Mouse (Mus musculus) cerebellum, adult 9-11 months (tissue): ENCODE results near the gene Hepacam2.
A peak's percentile ranks its signal among the peaks of the same experiment; 100 is the strongest.
"Not testable (repeated sequence)": the region's sequence is repeated elsewhere in the genome, so short reads cannot be mapped to it uniquely, and the experiment has no call there.

Experiments used
- DNase-seq: peaks from one replicate; pipeline ENCODE4 v3.0.0; 2022

Hepacam2 gene

DNA sequence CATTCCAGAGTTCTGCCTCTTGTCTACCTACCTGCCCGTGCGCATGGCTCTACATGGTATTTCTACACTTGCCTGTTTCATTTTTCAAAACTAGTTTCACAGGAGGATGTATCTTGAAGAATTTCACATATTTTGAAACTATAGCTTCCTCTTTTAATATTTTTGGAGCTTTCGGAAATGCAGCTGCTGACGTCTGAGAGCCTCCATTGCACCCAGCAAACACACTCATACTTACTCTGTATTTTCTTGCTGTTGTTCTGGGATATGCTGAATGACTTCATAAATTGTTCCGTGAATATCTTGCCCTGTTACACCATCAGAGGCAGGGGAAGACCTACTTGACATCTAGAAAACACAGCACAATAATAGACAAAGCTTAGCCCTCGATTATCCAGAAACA, 35.1 kb downstream of the Hepacam2 start:
- no peak for DNase-seq

DNA sequence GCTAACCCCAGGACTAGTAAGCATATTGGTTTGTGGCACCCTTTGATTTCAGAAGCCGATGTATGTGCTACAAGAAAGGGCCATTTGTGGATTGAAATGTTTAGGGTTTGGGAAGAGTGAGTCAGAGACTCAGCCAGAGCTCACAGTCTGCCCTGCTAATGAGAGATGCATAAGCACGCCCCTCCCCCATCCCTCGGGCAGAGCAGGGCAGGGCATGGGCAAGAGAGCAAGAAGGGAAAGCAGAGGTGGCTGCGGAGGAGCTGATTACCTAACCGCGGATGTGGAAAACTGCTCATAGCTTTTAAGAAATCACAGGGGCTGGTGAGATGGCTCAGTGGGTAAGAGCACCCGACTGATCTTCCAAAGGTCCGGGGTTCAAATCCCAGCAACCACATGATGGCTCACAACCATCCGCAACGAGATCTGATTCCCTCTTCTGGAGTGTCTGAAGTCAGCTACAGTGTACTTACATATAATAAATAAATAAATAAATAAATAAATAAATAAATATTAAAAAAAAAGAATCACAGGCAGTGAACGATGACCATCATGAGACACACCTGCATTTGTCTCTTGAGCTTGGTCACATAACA, 42.1 kb downstream of the Hepacam2 start:
- no peak for DNase-seq

DNA sequence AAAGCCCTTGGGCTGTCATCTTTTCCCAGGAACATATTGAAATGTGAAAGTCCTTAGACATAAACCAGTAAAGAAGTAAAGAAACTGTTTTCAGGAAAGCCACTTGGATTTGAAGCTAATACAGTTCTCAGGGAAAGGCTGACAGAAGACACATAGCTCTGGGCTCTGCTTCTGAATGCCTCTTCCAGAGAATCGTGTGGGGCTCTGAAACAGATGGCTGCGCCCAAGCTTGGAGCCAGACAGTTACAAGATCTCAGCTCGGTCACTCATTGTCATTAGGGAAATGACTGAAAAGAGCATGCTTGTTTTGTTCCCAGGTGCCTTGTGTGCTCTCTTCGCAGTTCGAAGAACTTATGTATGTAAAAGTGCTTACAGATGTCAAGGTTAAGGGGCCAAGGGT, 43.7 kb downstream of the Hepacam2 start:
- no peak for DNase-seq

DNA sequence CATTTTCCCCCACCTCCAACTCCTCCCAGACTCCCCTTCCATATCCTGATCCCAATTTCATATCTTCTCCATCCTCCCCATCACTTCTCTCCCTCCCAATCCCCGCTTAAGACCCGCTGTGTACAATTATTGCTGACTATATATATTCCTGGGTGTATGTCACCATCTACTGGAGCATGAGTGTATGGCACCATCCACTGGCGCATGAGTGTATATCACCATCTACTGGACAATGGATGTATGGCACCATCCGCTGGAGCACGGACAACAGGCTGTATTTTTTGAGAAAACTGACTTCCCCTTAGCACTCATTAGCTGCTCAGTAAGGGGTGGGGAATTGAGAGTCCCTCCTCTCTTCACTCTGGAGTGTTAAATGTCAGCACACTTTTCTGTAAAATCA, 50.7 kb downstream of the Hepacam2 start:
- DNase-seq, result peak; percentile 39

DNA sequence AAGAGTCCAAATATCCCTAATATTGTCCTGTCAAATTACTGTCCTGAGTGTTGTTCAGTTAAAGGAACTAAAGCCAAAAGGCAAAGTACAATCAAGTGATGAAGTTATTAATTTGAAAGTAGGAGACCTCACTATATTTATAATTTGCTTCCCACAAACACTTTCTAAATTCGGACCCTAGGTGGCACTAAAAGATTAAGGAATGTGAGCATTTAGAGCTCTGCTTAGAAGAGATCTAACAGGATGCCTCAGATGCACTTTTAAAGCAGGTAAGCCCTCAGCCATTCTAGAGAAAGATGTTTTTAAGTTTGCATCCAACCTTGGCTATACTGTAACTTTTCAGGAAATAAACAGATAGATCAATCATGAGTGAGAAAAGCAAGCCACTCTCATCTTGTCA, 54.2 kb downstream of the Hepacam2 start:
- no peak for DNase-seq

DNA sequence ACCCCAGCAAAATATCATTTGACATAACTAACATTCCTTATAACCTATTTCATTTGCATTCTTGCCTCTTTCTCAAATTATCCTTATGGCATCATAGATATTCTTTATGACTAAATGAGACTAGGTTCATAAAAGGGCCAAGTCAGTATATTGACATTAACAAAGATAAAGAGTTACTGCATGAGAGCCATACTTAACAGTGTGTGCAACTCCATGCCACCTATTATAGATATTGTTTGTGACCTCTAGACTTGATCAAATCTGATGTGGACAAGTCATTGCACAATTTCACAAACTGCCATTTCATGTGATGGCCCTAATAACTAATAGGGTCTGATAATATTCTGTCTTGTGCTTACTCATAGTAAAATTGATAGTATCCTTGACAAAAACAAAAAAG, 62.0 kb downstream of the Hepacam2 start:
- DNase-seq, result no peak

DNA sequence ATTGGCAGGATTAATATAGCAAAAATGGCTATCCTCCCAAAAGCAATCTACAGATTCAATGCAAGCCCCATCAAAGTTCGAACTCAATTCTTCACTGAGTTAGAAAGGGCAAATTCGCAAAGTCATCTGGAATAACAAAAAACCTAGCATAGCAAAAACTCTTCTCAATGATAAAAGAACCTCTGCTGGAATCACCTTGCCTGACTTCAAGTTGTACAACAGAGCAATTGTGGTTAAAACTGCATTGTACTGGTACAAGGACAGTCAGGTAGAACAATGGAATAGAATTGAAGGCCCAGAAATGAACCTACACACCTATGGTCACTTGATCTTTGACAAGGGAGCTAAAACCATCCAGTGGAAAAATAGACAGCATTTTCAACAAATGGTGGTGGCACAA, 67.1 kb downstream of the Hepacam2 start:
- DNase-seq, result not testable (repeated sequence)

DNA sequence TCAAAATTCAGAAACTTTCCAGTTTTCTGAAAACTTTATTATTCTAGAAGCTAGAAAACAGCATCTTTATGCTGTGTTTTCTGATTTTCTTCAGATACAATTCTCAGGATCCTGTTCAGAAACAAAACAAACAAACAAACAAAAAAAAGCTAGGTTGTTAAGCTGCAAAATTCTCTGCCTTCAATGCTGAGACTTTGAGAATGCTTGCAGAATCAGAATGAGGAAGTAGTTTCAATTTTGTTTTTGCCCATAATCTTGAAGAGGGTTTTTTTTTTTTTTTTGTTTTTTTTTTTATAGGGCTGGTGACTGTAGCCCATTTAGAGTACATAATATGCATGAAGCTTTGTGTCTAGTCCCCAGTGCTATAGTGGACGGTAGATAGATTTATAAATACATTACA, 71.1 kb downstream of the Hepacam2 start:
- no peak for DNase-seq

DNA sequence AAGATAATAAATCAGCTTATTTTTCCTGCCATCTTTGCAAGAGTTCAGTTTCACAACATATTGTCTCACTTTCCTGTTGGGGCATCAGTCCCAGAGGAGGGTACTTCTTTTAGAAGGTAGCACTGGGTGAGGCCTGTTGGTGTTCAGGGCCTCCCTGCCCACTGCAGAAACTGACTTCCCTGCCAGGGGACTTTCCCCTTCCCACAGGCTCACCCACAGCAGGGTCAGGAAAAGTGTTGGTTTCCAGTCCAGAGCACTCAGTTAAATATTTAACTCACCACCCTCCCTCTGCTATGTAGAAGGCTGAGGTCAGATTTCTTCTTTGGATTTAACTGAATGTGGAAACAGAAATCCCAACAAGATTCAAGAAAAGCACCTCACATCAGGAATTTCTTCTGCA, 72.8 kb downstream of the Hepacam2 start:
- not testable (repeated sequence) for DNase-seq

DNA sequence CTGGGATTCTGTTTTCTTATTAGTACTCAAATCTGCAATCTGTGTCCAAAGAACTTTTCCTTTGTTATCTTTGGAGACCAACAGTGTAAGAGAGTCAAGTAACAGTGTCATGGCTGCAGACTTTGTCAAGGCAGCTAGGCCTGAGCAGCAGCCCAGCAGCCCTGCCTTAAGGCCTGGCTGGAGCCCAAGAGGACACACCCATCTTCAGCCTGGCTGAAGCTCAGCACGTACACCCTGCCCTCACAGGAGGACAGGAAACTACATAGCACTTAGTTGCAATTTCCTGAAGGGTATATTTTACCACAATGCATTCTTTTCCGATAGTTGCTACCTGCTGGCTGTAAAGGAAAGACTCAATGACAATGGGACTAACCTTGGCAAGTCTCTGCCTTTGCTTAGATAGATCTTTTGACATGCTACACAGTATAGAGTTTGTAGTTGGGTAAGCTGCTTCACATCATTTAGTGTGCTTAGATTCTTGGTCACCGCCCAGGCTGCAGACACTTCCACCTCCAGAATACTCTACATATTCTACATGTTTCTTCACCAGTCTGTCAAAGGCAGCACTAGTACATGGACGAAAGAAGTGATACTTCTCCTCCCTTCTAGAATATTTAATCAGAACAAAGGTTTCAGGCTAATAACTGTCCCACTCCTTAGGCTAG, 73.4 kb downstream of the Hepacam2 start:
- not testable (repeated sequence) for DNase-seq
